Mouse (Mus musculus) right cerebral cortex, adult 18-20 months (tissue): ENCODE measurements around the gene Dynlt1b.
"Not testable (repeated sequence)": the region's sequence is repeated elsewhere in the genome, so short reads cannot be mapped to it uniquely, and the experiment has no call there.

ENCODE experiments used
- DNase-seq: peaks from one replicate; pipeline ENCODE4 v3.0.0; 2022; ENCODE audit warnings: mixed read lengths

Gene Dynlt1b

DNA sequence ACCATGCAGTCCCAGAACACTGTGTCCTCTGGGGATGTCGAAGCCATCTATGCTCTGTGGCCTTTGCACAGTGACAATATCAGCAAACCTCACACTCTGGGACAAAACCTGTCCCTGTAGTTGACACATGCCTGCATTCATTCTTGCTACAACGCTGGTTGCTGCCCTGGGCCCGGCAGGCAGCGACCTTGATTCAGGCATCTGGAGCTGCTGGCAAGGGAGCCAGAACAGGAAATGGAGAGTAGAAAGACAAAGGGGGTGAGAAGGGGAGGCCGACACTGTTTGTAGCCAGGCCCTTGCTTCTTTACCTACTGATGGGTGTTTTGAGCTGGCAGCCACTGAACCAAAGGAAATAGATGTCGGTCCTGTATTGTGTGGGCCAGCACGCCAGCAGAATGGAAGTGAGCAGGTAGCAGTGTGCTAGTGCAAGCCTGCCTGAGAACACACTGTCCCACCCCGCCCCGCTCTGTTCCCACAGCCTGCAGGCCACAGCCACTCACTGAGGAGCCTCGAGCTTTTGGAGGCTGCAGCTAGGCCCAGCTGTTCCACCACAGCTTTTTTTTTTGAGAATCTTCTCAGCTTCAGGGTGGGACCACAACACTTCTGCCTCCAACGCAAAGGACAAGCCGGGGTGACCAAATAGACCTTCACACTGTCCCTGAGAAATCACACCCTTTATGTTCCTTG, 5.5 kb upstream of the Dynlt1b start:
- not testable (repeated sequence) for DNase-seq

DNA sequence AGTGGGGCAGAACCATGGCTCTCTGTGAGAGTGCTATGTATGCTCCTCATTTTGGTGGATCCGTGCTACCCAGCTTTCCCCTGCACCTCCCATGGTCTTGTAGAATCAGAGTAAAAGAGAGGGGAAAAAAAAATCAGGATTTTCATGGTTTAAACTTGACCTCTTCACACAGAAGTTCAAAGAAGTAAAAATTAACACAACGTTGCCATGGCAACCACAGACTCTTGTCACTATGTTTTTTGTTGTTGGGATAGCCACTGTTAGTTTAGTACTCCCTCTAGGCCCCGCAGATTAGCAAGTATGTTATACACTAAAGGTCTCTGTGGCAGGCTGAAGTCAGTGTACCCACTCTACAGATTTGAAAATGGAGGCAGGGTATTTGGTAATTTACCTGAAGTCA, 4.6 kb upstream of the Dynlt1b start:
- not testable (repeated sequence) for DNase-seq

DNA sequence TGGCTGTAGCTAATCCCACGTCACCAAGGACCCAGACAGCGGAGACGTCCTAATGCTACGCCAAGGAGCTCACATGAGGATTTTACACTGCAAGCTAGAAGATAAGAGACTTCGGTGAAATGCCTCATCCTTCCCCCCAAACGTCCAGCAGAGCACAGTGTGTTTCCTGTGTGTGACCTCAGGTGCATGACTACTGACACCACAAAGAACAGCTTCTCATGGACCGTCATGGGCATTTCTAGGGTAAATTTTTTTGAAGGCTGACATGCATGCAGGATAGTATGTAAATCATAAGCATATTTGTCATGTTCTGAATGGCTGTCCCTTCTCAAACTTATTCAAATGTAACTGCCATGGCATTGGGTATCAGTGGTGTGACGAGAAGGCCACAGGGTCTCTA, 3.0 kb upstream of the Dynlt1b start:
- not testable (repeated sequence) for DNase-seq

DNA sequence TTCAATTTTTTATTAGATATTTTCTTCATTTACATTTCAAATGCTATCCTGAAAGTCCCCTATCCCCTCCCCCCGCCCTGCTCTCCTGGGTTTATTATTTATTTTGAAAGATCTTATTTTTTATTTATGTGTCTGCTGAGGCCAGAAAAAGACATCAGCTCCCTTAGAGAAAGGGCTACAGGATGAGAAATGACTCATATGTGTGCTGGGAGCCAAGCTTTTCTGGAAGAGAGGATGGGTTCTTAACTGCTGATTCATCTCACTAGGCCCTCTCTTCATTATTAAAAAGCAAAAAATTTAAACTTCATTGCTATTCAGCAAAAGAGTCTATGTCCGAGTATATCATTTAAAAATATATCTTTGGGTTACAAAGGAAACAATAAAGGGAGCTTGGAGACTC, 986 bp upstream of the Dynlt1b start:
- DNase-seq, result not testable (repeated sequence)

- not testable (repeated sequence) for DNase-seq
Observed at GRCm38 (mm10) chr17:6430410-6431001, 594 bp downstream of the Dynlt1b start.

DNA sequence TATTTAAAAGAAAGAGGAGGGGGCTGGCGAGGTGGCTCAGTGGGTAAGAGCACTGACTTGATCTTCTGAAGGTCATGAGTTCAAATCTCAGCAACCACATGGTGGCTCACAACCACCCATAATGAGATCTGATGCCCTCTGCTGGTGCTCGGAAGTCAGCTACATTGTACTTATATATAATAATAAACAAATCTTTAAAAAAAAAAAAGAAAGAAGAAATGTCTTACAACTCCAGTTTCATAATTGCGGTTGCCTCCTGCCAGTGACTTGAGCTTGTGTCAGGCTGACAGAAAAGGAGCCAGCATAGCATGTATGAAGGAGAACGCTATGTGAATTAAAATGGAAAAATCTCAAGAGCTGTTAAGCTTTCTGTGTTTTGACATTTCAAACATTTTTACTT, 2.5 kb downstream of the Dynlt1b start:
- not testable (repeated sequence) for DNase-seq

- DNase-seq, result peak; percentile 58
Observed at GRCm38 (mm10) chr17:6433691-6434090, 3.8 kb downstream of the Dynlt1b start.

DNA sequence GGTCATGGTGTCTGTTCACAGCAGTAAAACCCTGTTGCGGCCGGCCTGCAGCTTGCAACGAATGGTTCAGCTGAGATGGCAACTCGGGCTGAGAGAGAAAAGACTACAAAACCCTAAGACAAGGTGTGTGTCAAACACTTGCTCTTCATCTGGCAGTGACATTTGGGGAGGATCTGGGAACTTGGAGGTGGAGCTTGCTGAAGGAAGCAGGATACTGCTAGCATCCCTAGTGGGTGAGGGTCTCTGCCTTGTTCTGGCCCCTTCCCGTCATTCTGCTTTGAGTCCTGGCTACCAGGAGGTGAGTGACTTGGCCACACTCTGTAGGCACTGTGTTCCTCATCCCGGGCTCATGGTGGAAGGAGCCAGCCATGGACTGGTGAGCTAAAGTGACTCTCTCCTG, 8.2 kb downstream of the Dynlt1b start:
- DNase-seq, result not testable (repeated sequence)

DNA sequence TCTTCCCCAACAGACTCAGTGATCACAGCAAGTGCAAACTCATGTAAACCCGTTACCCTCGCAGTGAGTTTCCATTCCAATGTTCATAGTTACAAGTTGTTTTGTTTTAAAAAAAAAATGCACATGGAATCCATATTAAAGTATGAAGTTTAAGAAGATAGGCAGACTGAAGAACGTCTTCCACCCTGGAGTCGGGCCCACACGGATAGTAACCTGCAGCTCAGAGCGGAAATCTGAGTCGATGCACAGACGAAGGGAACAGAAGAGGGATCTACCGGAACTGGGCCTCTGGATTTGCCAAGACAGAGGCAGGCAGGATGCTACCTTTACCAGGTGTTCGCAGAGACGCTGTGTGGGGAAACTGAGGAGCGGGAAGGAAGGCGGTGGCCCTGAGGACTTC, 10.0 kb downstream of the Dynlt1b start:
- DNase-seq, result not testable (repeated sequence)

DNA sequence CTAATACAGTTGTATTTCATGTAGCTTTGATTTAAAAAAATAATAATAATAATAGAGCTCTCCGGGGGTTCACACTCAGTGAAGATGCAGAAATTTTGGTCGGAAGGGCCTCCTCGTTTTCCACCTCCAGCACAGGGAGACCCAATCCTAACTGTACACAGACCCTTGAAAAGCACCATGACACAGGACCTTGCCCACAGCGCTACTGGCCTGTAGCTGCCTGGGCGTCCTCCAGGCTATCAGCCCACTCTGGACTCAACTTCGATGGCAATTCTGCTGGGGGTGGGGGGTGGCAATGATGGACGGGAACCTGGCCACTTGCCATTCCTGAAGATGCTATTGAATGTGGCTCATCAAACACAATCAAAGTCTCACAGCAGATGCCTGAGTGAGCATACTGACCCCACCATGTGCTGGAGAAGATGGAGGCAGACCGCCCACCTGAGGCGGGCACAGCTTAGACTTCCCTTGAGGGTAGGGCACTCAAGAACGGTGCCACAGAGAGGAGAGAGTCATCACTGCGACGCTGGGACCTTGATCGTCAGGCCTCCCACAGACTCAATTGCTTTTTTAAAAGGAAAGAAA, 10.7 kb downstream of the Dynlt1b start:
- DNase-seq, result not testable (repeated sequence)

- not testable (repeated sequence) for DNase-seq
Observed at GRCm38 (mm10) chr17:6441254-6441653, 11.3 kb downstream of the Dynlt1b start.

- not testable (repeated sequence) for DNase-seq
Observed at GRCm38 (mm10) chr17:6442513-6442912, 12.6 kb downstream of the Dynlt1b start.

- DNase-seq, result not testable (repeated sequence)
Observed at GRCm38 (mm10) chr17:6445794-6446587, 16.1 kb downstream of the Dynlt1b start.

DNA sequence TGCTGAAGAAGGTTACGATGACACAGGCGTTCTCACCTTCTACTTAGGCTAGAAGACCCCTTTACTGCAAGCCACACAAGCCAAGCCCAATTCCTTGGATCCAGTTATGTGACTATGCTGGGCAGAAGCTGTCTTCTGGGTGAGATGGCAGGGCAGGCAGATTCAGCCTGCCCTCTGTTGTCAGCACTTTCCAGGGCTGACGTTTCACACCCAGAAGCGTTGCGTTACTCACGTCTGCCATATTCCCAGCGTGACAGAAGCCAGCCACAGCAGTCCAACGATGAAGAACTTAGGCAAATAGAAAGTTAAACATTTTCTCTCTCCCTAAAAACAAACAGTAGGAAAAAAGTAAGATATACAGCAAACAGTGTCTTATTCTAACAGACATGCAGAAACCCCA, 18.4 kb downstream of the Dynlt1b start:
- DNase-seq, result not testable (repeated sequence)

DNA sequence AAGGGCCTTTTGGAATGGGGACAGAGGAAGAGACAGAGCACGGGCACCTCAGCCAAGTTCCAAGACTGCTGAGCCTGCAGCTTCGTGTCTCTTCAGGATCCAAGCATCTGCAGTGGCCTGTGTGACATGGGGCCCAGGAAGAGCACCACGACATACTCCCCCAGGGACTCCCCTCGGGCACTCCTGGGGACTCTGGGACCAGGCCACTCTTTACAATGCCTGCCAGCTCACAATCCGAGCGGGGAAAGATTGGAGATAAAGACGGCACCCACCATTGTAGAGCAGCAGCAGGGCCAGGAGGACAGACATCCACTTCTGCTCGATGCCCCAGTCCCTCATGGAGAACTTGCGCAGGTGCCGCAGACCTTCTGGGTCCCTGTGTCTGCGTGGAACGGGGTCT, 19.3 kb downstream of the Dynlt1b start:
- DNase-seq, result not testable (repeated sequence)

- DNase-seq, result not testable (repeated sequence)
Observed at GRCm38 (mm10) chr17:6451205-6451604, 21.3 kb downstream of the Dynlt1b start.

DNA sequence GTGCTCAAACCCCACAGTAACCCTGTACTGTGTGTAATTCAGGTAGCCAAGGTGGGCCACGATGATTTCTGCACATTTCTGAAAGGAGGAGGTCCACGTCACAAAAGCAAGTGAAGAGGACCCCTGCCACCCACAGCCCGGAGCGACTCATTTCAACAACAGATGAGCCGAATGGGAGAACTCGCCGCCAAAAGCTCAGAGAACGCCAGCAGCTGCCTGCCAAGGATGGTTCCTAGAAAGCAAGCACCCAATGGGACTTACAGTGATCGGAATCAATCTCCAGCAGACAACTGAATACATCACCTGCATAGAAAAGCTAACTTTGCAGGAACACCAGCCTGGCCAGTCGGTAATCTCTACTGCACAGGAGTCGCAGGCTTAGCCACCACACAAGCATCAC, 22.8 kb downstream of the Dynlt1b start:
- DNase-seq, result peak; percentile 63

GRCm38 (mm10) chr17:6454703-6455102, 24.8 kb downstream of the Dynlt1b start:
- not testable (repeated sequence) for DNase-seq

DNA sequence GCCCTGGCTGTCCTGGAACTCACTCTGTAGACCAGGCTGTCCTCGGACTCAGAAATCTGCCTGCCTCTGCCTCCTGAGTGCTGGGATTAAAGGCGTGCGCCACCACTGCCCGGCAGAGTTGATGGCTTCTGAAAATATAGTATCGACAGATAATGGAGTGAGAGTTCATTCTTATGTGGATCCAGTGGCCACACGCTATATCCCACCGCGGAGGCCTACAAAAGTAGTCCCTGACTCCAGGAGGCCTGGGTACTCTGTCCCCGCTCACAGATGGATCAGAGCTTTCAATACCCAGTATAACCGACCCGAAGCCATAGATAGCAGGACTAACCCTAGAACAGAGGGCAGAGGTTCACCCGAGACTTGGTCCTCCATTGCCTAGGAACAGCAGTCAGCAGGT, 26.0 kb downstream of the Dynlt1b start:
- not testable (repeated sequence) for DNase-seq

DNA sequence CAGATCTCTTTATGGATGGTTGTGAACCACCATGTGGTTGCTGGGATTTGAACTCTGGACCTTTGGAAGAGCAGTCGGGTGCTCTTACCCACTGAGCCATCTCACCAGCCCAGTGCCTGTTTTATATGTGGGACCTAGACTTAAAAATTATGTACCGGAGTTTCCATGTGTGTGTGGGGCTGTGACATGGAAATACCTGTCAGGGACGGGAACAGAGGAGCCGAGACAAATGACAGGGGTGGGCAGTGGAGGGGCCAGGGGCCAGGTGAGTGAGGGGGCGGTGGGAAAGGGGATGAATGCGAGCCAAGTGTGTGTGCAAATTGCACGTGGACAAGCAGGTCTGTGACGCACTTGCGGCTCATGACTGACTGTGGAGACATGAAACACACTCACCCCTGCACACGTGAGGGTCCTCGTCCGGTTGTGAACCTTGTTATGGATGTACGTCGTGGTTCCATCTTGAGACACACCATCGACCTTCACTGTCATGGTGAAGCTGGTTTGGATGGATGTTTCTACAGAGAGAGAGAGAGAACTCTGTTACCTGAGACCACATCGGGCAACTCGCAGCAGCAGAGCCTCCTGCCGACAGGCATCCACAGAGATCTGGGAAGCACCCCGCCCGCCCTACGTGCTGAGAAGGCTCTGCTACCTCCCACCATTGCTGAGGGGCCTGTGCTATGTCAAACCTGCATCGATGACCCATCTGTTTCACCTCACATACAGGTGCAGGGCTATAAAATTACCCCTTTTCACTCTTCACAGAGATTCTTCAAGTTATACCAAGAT, 26.9 kb downstream of the Dynlt1b start:
- DNase-seq, result not testable (repeated sequence)

DNA sequence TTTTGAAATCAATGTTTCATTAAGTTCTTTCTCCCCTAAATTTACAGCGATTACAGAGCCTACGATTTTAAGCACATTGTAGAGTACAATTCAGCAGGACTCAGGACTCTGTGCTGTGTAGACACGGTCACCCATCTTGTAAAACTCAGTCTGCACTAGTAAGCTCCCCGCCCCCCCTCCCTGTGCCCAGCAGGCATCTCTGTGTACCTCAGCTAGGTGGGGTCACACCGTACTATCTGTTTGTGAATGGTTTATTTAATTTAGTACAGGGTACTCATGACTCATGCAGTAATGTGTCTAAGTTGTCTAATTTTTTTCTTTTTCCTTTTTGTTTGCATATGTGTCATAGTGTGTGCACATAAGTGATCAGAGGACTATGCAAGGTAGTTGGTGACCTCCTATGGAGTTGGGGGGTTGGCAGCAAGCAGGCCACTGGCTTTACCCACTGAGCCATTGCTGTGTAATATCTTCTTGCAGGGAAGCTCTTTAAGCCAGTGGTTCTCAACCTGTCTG, 31.2 kb downstream of the Dynlt1b start:
- not testable (repeated sequence) for DNase-seq

- not testable (repeated sequence) for DNase-seq
Observed at GRCm38 (mm10) chr17:6465735-6466134, 35.8 kb downstream of the Dynlt1b start.
